Mouse (Mus musculus) duodenum, adult 2 months (tissue): ENCODE data around the gene Gm9508. TPM values are rescaled to one million over a fixed set of nuclear protein-coding genes. Genes with fewer than 3 reads are reported as not detected.

Experiments
- polyA plus RNA-seq: library from polyadenylated mRNA; depleted of rRNA; stranded (reverse); fragments of >200 nt; gene quantifications from 2 replicates; pipeline ENCODE4 v1.2.3, GENCODE M21; 2012; ENCODE audit warnings: low replicate concordance; rRNA removed

The Gm9508 gene
- polyA plus RNA-seq, result not detected in 2 replicates

DNA sequence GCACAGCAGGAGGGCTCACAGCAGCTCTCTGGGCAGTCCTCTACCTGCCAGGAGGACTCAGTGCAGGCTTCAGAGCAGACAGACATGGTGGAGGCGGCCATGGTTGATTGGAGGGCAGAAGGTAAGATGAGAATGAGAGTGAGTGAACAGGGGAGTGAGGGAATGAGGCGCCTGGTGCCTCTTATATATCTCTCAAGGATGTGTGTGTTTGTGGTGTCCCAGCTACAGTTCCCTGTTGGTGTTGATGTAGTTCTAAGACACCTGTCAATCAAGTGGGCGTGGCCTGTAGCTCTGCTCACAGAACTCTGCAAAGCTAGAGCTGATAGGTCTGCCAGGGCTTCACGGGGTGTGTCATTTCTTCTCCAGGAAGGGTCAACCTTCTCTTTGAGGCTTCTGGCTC, at the start of gene Gm9508:
TSS of gene Gm9508 (minus strand) at position 101 of the 400 bp plus-strand sequence.

DNA sequence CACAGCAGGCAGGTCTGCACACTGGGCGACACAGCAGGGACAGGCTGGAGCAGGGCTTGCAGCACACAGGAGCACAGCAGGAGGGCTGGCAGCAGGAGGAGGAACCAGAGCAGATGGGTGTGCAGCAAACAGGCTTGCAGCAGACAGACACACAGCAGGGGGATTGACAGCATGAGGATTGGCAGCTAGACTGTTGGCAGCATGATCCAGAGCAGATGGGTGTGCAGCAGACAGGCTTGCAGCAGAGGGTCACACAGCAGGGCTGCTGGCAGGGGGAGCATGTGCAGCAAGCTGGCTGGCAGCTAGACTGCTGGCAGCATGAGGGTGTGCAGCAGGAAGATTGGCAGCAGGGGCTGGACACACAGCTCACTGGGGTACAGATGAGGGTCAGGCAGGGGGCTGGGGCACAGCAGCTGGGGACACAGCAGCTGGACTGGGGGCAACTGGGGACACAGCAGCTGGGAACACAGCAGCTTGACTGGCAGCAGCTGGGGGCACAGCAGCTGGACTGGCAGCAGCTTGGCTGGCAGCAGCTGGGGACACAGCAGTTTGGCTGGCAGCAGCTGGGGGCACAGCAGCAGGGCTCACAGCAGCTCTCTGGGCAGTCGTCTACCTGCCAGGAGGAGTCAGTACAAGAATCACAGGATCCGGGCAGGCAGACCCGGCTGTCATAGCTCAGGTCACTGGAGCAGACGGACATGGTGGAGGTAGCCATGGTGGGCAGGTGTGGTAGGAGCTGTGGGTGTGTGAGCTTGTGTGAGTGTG, 45.1 kb upstream of the Gm9508 start, which contains the start of gene Gm18596:
TSS of gene Gm18596 (minus strand) at position 715 of the 765 bp plus-strand sequence.

DNA sequence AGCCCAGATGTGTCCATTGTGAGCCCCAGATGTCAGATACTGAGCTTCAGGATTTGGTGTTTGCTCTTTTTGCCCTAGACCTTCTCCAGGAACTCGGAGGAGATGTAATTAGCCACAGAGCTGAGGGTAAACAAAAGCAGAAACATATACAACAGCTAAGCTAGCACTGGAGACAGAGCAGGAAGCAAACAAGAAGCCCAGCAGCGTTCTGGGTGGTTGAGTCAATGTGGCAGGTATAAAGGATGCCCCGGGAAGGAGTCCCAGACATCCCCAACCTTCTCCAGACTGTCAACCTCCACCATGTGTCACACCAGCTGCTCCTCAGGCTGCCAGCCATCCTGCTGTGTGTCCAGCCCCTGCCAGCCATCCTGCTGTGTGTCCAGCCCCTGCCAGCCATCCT, 29.2 kb upstream of the Gm9508 start, which contains the start of gene Gm10100:
TSS of gene Gm10100 (plus strand) at position 301 of the 400 bp plus-strand sequence.

DNA sequence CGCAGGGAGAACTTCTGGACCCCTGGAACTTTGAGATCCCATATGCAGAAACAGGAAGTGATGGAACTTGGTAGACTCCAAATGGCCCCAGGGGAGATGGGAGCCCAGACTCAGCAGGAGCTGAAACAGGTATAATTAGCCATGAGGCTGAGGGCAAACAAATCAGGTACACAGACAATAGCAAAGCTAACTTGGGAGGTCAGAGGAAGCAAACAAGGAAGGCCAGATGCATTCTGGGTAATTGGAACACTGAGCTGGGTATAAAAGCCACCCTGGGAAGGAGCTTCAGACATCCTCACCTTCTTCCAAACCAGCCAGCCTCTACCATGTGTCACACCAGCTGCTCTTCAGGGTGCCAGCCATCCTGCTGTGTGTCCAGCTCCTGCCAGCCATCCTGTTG, 23.3 kb upstream of the Gm9508 start, which contains the start of gene Krtap12-1:
TSS of gene Krtap12-1 (plus strand) at position 301 of the 400 bp plus-strand sequence.

DNA sequence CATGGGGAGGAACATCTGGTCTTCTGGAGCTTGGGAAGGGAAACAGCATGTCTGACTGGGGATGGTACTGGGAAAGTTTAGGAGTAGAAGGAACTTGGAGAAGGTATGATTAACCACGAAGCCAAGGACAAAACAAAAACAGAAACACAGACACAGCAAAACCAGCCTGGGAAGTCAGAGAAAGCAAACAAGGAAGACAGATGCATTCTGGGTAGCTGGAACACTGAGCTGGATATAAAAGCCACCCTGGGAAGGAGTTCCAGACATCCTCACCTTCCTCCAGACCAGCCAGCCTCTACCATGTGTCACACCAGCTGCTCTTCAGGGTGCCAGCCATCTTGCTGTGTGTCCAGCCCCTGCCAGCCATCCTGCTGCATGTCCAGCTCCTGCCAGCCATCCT, 18.5 kb upstream of the Gm9508 start, which contains the start of gene Gm10142:
TSS of gene Gm10142 (plus strand) at position 301 of the 400 bp plus-strand sequence.

DNA sequence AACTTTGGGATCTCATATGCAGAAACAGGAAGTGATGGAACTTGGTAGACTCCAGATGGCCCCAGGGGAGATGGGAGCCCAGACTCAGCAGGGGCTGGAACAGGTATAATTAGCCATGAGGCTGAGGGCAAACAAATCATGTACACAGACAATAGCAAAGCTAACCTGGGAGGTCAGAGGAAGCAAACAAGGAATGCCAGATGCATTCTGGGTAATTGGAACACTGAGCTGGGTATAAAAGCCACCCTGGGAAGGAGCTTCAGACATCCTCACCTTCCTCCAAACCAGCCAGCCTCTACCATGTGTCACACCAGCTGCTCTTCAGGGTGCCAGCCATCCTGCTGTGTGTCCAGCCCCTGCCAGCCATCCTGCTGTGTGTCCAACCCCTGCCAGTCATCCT, 14.1 kb upstream of the Gm9508 start, which contains the start of gene Gm10024:
TSS of gene Gm10024 (plus strand) at position 301 of the 400 bp plus-strand sequence.

DNA sequence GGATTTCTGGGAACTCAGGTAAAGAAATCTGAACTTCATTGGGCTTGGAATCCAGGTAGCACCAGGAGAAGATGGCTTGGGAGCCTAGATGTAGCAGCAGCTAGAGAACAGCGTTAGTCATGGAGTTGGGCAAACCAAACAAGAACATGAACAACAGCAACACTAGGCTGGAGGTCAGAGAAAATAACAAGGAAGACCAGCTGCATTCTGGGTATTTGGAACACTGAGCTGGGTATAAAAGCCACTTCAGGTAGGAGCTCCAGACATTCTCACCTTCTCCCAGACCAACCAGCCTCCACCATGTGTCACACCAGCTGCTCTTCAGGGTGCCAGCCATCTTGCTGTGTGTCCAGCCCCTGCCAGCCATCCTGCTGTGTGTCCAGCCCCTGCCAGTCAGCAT, 9.3 kb upstream of the Gm9508 start, which contains the start of gene Gm10272:
TSS of gene Gm10272 (plus strand) at position 301 of the 400 bp plus-strand sequence.

DNA sequence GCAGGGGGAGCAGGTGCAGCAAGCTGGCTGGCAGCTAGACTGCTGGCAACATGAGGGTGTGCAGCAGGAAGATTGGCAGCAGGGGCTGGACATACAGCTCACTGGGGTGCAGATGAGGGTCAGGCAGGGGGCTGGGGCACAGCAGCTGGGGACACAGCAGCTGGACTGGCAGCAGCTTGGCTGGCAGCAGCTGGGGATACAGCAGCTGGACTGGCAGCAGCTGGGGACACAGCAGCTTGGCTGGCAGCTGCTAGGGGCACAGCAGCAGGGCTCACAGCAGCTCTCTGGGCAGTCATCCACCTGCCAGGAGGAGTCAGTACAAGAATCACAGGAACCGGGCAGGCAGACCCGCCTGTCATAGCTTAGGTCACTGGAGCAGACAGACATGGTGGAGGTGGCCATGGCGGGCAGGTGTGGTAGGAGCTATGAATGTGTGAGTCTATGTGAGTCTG, 6.7 kb downstream of the Gm9508 start, which contains the start of gene Gm19402:
TSS of gene Gm19402 (minus strand) at position 402 of the 452 bp plus-strand sequence.

DNA sequence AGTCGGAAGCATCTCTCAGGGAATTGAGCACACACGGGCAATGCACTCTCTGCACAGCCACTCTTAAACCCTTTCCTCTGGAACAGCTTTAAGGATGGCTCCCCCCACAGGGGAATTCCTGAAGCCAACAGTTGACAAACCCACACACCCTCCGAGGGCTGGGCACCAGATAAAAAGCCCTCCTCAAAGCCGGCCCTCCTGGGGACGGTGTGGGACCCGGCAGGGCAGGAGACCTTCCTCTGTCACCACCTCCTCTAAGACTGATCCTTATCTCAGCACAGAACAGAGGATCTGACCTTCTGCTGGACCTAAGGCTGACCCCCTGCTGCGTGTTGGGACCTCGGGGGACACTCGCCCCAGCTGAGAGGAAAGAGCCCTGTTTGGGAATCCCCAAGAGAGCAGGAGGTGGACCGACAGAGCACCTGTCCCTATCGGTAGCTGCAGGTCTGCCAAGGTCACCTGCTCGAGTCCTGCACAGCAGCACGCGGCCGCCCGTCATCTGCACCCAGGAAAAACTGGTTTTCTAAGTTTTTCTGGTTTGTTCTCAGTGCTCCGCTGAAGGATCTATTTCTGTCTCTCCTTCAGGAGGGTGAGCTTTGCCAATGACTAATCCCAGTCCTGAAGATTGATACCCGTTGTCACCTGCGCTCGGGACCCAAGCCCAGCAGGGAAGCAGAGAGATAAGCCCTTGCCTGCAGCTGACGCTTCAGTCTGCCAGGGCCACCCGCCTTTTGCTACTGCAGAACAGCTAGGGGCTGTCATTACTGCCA, 11.0 kb downstream of the Gm9508 start, which contains the start of gene Tspear:
TSS of gene Tspear (plus strand) at position 675 of the 770 bp plus-strand sequence.

Other genes starting within 250 kb of the Gm9508 start
- gene Fam207a, start 181.4 kb downstream of the Gm9508 start, polyA plus RNA-seq, result 33.9 and 43.1 TPM in 2 replicates
- gene Itgb2, start 167.0 kb downstream of the Gm9508 start, polyA plus RNA-seq, result 4.4 and 10.5 TPM in 2 replicates
- gene Pttg1ip, start 115.5 kb downstream of the Gm9508 start, polyA plus RNA-seq, result 99.6 and 136 TPM in 2 replicates
- 114 and 144 TPM in 2 replicates for gene Sumo3, start 91.1 kb downstream of the Gm9508 start, polyA plus RNA-seq
- not detected in 2 replicates for gene Gm49325, start 91.0 kb downstream of the Gm9508 start, polyA plus RNA-seq
- gene Ube2g2, start 75.0 kb downstream of the Gm9508 start, polyA plus RNA-seq, result 18.6 and 24.1 TPM in 2 replicates
- gene Tspear, start 10.7 kb downstream of the Gm9508 start, polyA plus RNA-seq, result 0.19 and 0.56 TPM in 2 replicates
- gene Gm19402, start 6.5 kb downstream of the Gm9508 start, polyA plus RNA-seq, result not detected in 2 replicates
- gene Gm10272, start 9.4 kb upstream of the Gm9508 start, polyA plus RNA-seq, result 1.1 TPM in 1 of 2 replicates, not detected in the other
- gene Gm10024, start 14.2 kb upstream of the Gm9508 start, polyA plus RNA-seq, result not detected in 2 replicates
- not detected in 2 replicates for gene Gm10142, start 18.6 kb upstream of the Gm9508 start, polyA plus RNA-seq
- 0.43 TPM in 1 of 2 replicates, not detected in the other for gene Krtap12-1, start 23.4 kb upstream of the Gm9508 start, polyA plus RNA-seq
- gene Gm10100, start 29.3 kb upstream of the Gm9508 start, polyA plus RNA-seq, result not detected in 2 replicates
- gene Gm18596, start 45.4 kb upstream of the Gm9508 start, polyA plus RNA-seq, result not detected in 2 replicates
- gene Gm9736, start 54.1 kb upstream of the Gm9508 start, polyA plus RNA-seq, result not detected in 2 replicates
- not detected in 2 replicates for gene Gm3233, start 62.4 kb upstream of the Gm9508 start, polyA plus RNA-seq
- gene Gm3238, start 74.1 kb upstream of the Gm9508 start, polyA plus RNA-seq, result not detected in 2 replicates
- not detected in 2 replicates for gene Gm7138, start 79.7 kb upstream of the Gm9508 start, polyA plus RNA-seq
- gene Gm3250, start 85.3 kb upstream of the Gm9508 start, polyA plus RNA-seq, result not detected in 2 replicates
- gene Gm7137, start 91.0 kb upstream of the Gm9508 start, polyA plus RNA-seq, result not detected in 2 replicates
- gene Gm9639, start 97.8 kb upstream of the Gm9508 start, polyA plus RNA-seq, result not detected in 2 replicates
- gene Gm19668, start 101.9 kb upstream of the Gm9508 start, polyA plus RNA-seq, result not detected in 2 replicates
- not detected in 2 replicates for gene Gm9507, start 114.6 kb upstream of the Gm9508 start, polyA plus RNA-seq
- gene Gm2696, start 117.4 kb upstream of the Gm9508 start, polyA plus RNA-seq, result not detected in 2 replicates
- not detected in 2 replicates for gene Krtap10-4, start 129.9 kb upstream of the Gm9508 start, polyA plus RNA-seq
- gene Krtap10-10, start 138.7 kb upstream of the Gm9508 start, polyA plus RNA-seq, result not detected in 2 replicates
- not detected in 2 replicates for gene Gm36176, start 149.6 kb upstream of the Gm9508 start, polyA plus RNA-seq
- gene Gm10318, start 155.6 kb upstream of the Gm9508 start, polyA plus RNA-seq, result 0.27 TPM in 1 of 2 replicates, not detected in the other
- gene Gm3285, start 164.7 kb upstream of the Gm9508 start, polyA plus RNA-seq, result not detected in 2 replicates
- 6.2 and 6.9 TPM in 2 replicates for gene Lrrc3, start 205.3 kb upstream of the Gm9508 start, polyA plus RNA-seq